Mouse (Mus musculus) spleen, postnatal 0 days (tissue): ENCODE results near the gene Crxos. TPM values are rescaled to one million over a fixed set of nuclear protein-coding genes. Genes with fewer than 3 reads are reported as not detected.

Source experiments
- polyA plus RNA-seq: library from polyadenylated mRNA; unstranded; fragments of >200 nt; fragmentation: Nextera tagmentation; extraction: Ambion mirVana; gene quantifications from 2 replicates; pipeline ENCODE4 v1.2.1, GENCODE M21; 2015

Crxos gene
- not detected in 2 replicates for polyA plus RNA-seq

DNA sequence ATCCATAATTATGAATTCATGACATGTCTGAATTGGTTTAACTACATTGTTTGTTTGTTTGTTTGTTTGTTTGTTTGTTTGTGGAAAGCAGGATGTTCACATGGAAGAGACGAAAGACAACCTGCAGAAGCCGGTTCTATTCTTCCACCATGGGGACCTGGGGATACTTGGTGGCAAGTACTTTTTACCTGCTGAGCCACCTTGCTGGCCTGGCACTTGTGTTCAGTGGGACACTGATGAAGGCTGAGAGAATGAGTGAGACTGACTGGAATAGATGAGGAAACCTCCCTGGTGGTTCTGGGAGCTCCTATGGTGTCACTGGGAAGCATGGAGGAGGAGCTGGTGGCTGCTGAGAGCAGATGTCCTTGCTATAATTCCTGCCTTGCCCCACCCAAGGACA is at the start of gene Crxos:
Crxos (plus strand) TSS at position 301 of the 400 bp plus-strand sequence.

DNA sequence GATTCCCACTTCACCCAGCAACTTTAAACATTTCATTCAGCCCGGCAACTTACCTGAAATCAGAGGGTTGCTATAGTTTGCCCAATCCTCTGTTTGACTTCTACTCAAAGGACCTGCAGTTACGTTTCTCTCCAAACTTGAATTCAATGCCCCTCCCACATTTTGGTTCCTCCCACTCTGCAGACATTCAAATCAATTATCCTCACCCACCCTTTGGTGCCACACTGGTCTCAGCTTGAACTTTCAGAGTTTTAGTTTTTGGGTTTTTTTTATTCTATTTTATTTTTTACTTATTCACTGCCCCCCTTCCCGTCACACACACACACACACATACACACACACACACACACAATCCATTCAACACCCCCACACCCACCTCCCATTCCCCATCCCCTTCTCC is 42.8 kb upstream of the Crxos start, which contains the start of gene Obox6:
Obox6 (minus strand) TSS at position 101 of the 400 bp plus-strand sequence.

DNA sequence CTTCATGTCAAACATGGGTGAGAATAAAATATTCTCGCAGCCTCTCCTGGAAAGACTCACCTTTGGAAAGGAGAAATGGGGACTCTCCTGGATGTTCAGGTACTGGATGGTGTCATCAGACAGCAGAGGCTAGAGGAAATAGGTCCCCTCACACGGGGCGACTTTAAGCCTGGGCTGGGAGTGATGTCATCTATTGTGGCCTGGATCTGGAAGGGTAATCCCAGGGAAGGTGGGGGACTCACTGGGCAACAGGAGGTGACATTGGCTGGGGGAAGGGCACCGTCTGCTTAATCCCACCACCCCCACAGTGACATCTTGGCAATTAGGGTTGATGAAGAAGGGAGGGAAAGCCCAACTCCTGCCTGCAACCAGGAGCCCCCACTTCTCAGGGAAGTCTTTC is 2.7 kb upstream of the Crxos start, which contains the start of gene Crx:
Crx (minus strand) TSS at position 213 of the 400 bp plus-strand sequence.

DNA sequence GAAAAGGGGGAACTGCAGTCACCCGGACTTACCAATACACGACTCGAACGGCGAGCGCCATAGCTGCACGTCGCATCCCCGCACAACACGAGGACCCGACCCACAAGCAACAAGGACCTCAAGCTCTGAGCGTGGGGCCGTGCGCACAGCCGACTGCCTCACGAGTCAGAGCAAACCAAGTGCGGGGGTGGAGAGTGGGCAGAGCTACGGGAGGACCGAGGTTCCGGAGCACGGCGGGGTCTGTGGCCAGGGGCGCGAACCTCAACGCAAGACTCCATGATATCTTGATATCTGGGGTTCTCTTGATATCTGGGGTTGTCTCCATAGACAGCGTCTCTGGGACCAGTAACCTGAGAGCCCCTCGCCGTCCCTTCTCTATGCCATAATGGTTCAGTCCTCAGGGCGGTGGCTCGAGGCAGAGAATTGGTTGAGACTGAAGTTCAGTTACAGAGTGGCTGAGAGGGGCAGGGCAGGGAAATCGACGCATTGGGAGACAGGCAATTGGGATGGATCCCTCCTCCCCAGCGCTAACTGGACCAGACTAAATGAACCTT is 39.9 kb downstream of the Crxos start, which contains the start of gene Selenow:
Selenow (minus strand) TSS at position 183 of the 554 bp plus-strand sequence.

DNA sequence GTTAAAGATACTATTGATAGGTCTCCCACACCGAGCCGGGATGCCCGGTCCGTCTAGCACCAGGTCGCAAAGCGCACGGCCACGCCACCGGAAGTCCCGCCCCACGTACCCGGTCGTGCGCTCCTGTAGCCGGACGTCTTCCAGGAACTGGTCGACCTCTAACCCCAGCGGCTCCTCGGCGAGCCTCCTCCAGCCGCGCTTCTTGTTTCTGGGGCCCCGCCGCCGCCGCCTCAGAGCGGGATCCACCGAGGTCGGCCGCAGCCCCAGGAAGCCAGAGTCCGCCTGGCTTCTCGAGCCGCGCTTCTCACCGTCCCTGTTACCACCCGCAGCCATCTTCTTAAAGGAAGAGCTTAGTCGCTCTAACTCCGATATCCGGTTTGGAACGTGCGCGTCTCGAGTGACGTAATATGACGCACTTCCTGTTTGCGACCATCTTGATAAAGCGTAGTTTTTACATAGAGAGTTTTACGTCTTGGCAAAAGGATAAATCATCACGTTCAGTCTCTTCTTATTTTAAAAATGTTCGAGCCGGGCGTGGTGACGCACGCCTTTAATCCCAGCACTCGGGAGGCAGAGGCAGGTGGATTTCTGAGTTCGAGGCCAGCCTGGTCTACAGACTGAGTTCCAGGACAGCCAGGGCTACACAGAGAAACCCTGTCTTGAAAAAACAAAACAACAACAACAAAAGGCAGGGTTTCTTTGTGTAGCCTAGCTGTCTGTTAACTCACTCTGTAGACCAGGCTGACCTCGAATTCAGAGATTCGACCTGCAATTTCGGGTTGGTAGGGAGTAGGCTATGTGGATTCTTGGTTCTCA is 63.5 kb downstream of the Crxos start, which contains the start of gene Nop53:
Nop53 (minus strand) TSS at position 354 of the 816 bp plus-strand sequence.

Other genes starting within 250 kb of the Crxos start
- gene Obox3, start 242.7 kb upstream of the Crxos start, polyA plus RNA-seq, result not detected in 2 replicates
- gene Obox5, start 132.5 kb upstream of the Crxos start, polyA plus RNA-seq, result not detected in 2 replicates
- gene Obox6, start 42.9 kb upstream of the Crxos start, polyA plus RNA-seq, result not detected in 2 replicates
- not detected in 2 replicates for gene Crx, start 2.6 kb upstream of the Crxos start, polyA plus RNA-seq
- gene Selenow, start 39.8 kb downstream of the Crxos start, polyA plus RNA-seq, result 473 and 484 TPM in 2 replicates
- gene Nop53, start 63.5 kb downstream of the Crxos start, polyA plus RNA-seq, result 162 TPM in 2 replicates
- 10.6 and 11.5 TPM in 2 replicates for gene Ehd2, start 85.0 kb downstream of the Crxos start, polyA plus RNA-seq
- 2.6 and 3.5 TPM in 2 replicates for gene Bicra, start 165.3 kb downstream of the Crxos start, polyA plus RNA-seq
- not detected in 2 replicates for gene Zfp541, start 179.2 kb downstream of the Crxos start, polyA plus RNA-seq
- gene Napa, start 215.8 kb downstream of the Crxos start, polyA plus RNA-seq, result 158 and 168 TPM in 2 replicates
- gene Kptn, start 237.3 kb downstream of the Crxos start, polyA plus RNA-seq, result 10.9 and 12.9 TPM in 2 replicates
- not detected in 2 replicates for gene Slc8a2, start 247.2 kb downstream of the Crxos start, polyA plus RNA-seq